Mouse (Mus musculus) telencephalon, adult 2 months (tissue): ENCODE measurements at regions not wholly inside any gene's neighbourhood (a gene's known extent, or its start where the extent isn't known, plus 50 kb on each side); places are given as distances from the start of the nearest gene placed in this dataset.
"Not testable (repeated sequence)": the region's sequence is repeated elsewhere in the genome, so short reads cannot be mapped to it uniquely, and the experiment has no call there.

Experiments
- DNase-seq: peaks from one replicate; pipeline ENCODE4 v3.0.0-alpha.2; 2011; ENCODE audit warnings: low read depth, low spot score

DNA sequence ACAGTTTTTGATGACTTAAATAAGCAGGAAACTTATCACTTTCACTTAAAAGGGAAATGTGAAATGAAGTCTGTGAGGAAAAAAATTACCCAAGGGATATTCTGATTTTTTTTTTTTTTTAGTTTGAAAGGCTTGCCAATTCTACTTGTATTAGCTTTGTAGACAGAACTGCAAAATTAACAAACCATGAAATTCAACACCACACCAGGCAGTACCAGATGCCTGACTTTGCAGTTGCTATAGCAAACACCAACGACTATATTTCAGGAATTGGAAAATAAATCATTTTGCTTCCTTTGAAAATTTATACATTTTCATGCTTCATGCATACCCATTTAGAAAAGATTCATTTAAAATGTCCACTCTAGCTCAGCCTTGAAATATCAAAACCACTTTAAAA is 1206.6 kb downstream of the Grik2 start:
- DNase-seq: peak; percentile 69

DNA sequence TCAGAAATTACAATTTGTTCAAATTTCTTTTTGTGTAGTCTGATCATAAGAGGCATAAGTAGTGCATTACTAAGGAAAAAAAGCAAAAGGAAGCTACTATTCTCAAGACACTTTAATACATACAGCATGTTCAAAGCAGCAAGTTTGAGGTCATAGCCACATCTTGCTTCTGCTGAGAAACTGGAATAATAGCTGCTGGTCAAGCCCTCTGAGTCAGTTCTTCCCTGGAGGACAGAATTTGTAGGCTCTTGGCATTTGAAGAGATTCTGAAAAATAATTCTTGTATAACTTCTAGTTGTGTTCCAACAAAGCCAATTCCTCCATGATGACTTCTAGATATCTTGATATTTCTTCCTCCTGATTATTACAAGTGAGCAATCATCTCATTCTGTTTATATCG is 1207.5 kb downstream of the Grik2 start:
- DNase-seq: no peak

DNA sequence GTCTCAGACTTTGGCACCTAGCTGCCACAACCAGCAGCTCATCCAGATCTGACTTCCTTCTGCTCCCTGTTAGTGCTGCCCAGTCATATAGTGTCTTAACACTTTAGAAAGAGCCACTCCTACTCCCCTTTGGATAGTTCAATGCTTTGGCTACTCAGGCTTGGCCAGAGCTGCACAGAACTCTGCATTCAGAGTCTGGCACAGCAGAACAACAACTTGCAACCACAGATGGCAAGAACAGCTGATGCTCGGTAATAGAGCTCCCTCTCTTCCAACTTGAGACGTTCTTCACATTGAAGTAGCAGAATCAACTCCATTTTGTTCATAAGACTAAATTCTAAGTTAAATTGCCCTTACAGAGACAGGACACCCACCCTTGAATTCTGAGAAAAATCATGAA is 1216.0 kb downstream of the Grik2 start:
- peak; percentile 24 for DNase-seq

- not testable (repeated sequence) for DNase-seq
Observed at GRCm38 (mm10) chr10:48549791-48550190, 1238.8 kb downstream of the Grik2 start.

GRCm38 (mm10) chr10:48522258-48522657 is 1266.3 kb downstream of the Grik2 start:
- no peak for DNase-seq

GRCm38 (mm10) chr10:48472927-48473326 is 1315.6 kb downstream of the Grik2 start:
- peak; percentile 5 for DNase-seq

- DNase-seq: no peak
Observed at GRCm38 (mm10) chr10:48443739-48444342, 1344.7 kb downstream of the Grik2 start.

GRCm38 (mm10) chr10:48433287-48433686 is 1355.3 kb downstream of the Grik2 start:
- DNase-seq: no peak

DNA sequence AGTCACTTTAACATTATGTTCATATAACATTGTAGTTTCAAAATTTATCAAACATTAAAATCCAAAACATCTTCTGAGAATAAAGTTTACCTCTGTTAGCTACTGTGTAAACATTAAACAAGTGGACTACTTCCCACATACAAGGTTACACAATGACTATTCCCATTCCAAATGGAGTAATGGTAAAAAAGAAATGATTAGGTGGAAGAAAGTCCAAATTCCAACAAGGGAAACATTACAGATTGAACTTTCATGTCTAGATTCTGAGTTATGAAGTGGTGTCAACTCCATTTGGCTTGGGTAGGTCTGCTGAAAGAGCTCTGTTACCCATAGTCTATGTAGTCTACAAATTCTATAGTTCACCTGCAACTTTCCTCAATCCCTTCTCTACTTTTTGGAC is 1363.1 kb downstream of the Grik2 start:
- DNase-seq: no peak

- DNase-seq: no peak
Observed at GRCm38 (mm10) chr10:48405071-48405470, 1383.5 kb downstream of the Grik2 start.
